10 mouse cellular contexts compared by ENCODE assay signal in genomic region chr5:111120705-111121420, GRCm38 (mm10).
DNase-seq lines count a peak whose midpoint lies in the region; ATAC-seq and TF ChIP-seq lines count a peak whose summit lies in the region.
"Had no signal": no experiment of that assay in that cellular context is flagged by ENCODE, and none has a peak within 500 bp of the region (broad histone marks: within the 10 kb centered on the region; RNA-seq: fewer than 3 reads in every experiment).

No protein-coding gene starts in this region.

- no peaks in the 10 kb centered on the region for H3K36me3 ChIP-seq in kidney, embryonic 16.5 days (ENCODE audit: insufficient read depth, low read length)
- H3K36me3 ChIP-seq in hindbrain, postnatal 0 days (ENCODE audit: insufficient read depth, low read length): no peaks in the 10 kb centered on the region
- H3K36me3 ChIP-seq in neural tube, embryonic 13.5 days: no peaks in the 10 kb centered on the region

- peak overlapping the region; percentile 32; the same call in 1 of the 2 replicates for H3K27ac ChIP-seq in kidney, embryonic 16.5 days (ENCODE audit: low read length)
- peak overlapping the region; percentile 41; the same call in 1 of the 2 replicates for H3K27ac ChIP-seq in hindbrain, postnatal 0 days
- H3K27ac ChIP-seq in neural tube, embryonic 13.5 days (replicated peaks): peak overlapping the region; percentile 78

- 23% methylated on average over 10 of the region's 10 CpGs for WGBS in kidney, embryonic 16.5 days
- 21% methylated on average over 10 of the region's 10 CpGs for WGBS in hindbrain, postnatal 0 days
- 29% methylated on average over 10 of the region's 10 CpGs for WGBS in neural tube, embryonic 13.5 days

- H3K27me3 ChIP-seq in kidney, embryonic 16.5 days (ENCODE audit: insufficient read depth, low read length): no peaks in the 10 kb centered on the region
- no peaks in the 10 kb centered on the region for H3K27me3 ChIP-seq in hindbrain, postnatal 0 days (ENCODE audit: insufficient read depth, low read length)
- H3K27me3 ChIP-seq in neural tube, embryonic 13.5 days: no peaks in the 10 kb centered on the region

- H3K9ac ChIP-seq in kidney, embryonic 16.5 days (replicated peaks; ENCODE audit: low read length): no peak overlapping the region
- no peak overlapping the region for H3K9ac ChIP-seq in hindbrain, postnatal 0 days (replicated peaks; ENCODE audit: low read length)
- 0 out of 2 replicates have a peak overlapping the region, but pooled peaks have one; percentile 36 for H3K9ac ChIP-seq in neural tube, embryonic 13.5 days

- H3K4me1 ChIP-seq in kidney, embryonic 16.5 days (ENCODE audit: insufficient read depth, low read length): peaks cover 28% of the 10 kb centered on the region
- peaks cover 29% of the 10 kb centered on the region for H3K4me1 ChIP-seq in hindbrain, postnatal 0 days (ENCODE audit: insufficient read depth, low read length)
- peaks cover 58% of the 10 kb centered on the region for H3K4me1 ChIP-seq in neural tube, embryonic 13.5 days (replicated peaks)

- H3K9me3 ChIP-seq in kidney, embryonic 16.5 days (ENCODE audit: low read length): no peaks in the 10 kb centered on the region
- no peaks in the 10 kb centered on the region for H3K9me3 ChIP-seq in hindbrain, postnatal 0 days (ENCODE audit: low read length)
- no peaks in the 10 kb centered on the region for H3K9me3 ChIP-seq in neural tube, embryonic 13.5 days

- H3K4me2 ChIP-seq in kidney, embryonic 16.5 days (replicated peaks; ENCODE audit: low read depth, low read length): no peak overlapping the region
- 0 out of 2 replicates have a peak overlapping the region, but pooled peaks have one; percentile 10 for H3K4me2 ChIP-seq in hindbrain, postnatal 0 days (ENCODE audit: low read depth, low read length)
- no peak overlapping the region for H3K4me2 ChIP-seq in neural tube, embryonic 13.5 days

- H3K4me3 ChIP-seq in kidney, embryonic 16.5 days (ENCODE audit: low read length): no peak overlapping the region
- H3K4me3 ChIP-seq in hindbrain, postnatal 0 days (ENCODE audit: low read length): no peak overlapping the region
- no peak overlapping the region for H3K4me3 ChIP-seq in neural tube, embryonic 13.5 days

- peak; percentile 63 for DNase-seq in adrenal gland, adult 2 months
- DNase-seq in adrenal gland, adult 18-20 months (ENCODE audit: low spot score in 2 of 2): no peak
- DNase-seq in kidney, postnatal 10 days: no peak
- DNase-seq in hindbrain, postnatal 0 days (ENCODE audit: low spot score): peak; percentile 52
- no peak for DNase-seq in right cerebral cortex, postnatal 36 days (ENCODE audit: low spot score in 2 of 2)
- DNase-seq: liver; lung, postnatal 4 days had no signal

- peak; percentile 74 for ATAC-seq in kidney, embryonic 16.5 days (ENCODE audit: low FRiP score, low TSS enrichment)
- ATAC-seq in hindbrain, postnatal 0 days: peak; percentile 48
- no peak for ATAC-seq in neural tube, embryonic 13.5 days (ENCODE audit: low read depth)
- ATAC-seq in granulocyte monocyte progenitor cell, adult 5-6 weeks (replicated peaks; ENCODE audit: poor library complexity, severe bottlenecking): no peak

- TF ChIP-seq CTCF in hindbrain, postnatal 0 days (IDR thresholded peaks at IDR 0.05; ENCODE audit: low read depth): no peak

Comparison
In these comparisons a context has a peak if more than half of its experiments do, and no peak if none do; other contexts are left out.
1. DNase-seq: peak in adrenal gland, adult 2 months (single experiment) and hindbrain, postnatal 0 days (single experiment); none in adrenal gland, adult 18-20 months (0 of 2), kidney, postnatal 10 days (single experiment) and right cerebral cortex, postnatal 36 days (0 of 2).
2. ATAC-seq: peak in kidney, embryonic 16.5 days (single experiment) and hindbrain, postnatal 0 days (single experiment); none in neural tube, embryonic 13.5 days (single experiment) and granulocyte monocyte progenitor cell, adult 5-6 weeks (single experiment).
3. Peak in every context shown above with its lines, with median percentiles within 50 percentile points of each other: H3K27ac ChIP-seq.